In the genomic region with DNA sequence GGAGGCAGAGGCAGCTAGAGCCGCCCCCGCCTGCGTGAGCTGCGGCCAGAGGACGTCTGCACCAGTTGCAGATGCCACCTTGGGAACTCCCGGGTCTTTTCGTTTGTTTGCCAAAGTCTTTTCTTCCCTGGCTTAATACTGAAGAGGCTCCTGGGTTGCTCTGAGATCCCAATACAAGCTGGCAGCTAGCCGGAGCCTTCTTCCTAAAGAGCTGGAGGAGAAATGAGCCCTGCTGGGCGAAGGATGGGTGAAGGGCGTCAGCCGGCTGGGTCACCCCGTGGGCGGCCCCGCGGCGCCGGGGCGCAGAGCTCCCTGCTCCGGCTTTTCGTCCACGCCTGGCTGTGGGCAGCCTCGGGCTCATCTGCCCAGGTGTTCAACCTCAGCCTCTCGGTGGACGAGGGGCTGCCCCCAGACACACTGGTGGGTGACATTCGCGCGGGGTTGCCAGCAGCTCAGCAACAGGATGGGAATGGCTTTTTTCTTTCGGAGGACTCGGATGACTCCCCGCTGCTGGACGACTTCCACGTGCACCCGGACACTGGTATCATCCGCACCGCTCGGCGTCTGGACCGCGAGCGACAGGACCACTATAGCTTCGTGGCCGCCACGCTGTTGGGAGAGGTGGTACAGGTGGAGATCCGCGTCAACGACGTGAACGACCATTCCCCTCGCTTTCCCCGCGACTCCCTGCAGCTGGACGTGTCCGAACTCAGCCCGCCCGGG, we compare ENCODE assay signal across 9 mouse cellular contexts. TPM values are rescaled to one million over a fixed set of nuclear protein-coding genes. Genes with fewer than 3 reads are reported as not detected.
A peak's percentile ranks its signal among the peaks of the same experiment; 100 is the strongest.
DNase-seq lines count a peak whose midpoint lies in the region; ATAC-seq and TF ChIP-seq lines count a peak whose summit lies in the region.
"Had no signal": no experiment of that assay in that cellular context is flagged by ENCODE, and none has a peak within 500 bp of the region (broad histone marks: within the 10 kb centered on the region; RNA-seq: fewer than 3 reads in every experiment).

Dchs2 (plus strand) TSS at position 223 of the 723 bp plus-strand sequence.

- WGBS in forebrain, embryonic 11.5 days: under 1% methylated on average over 55 of the region's 55 CpGs
- WGBS in intestine, embryonic 15.5 days: under 1% methylated on average over 55 of the region's 55 CpGs
- under 1% methylated on average over 55 of the region's 55 CpGs for WGBS in neural tube, embryonic 13.5 days

- H3K4me2 ChIP-seq in forebrain, embryonic 11.5 days (ENCODE audit: low read depth, low read length, severe bottlenecking): peak within 1 kb of the TSS; percentile 92
- H3K4me2 ChIP-seq in intestine, embryonic 15.5 days (replicated peaks): peak within 1 kb of the TSS; percentile 99
- H3K4me2 ChIP-seq in neural tube, embryonic 13.5 days: peak within 1 kb of the TSS; percentile 100

- H3K36me3 ChIP-seq in ES-E14 (ENCODE audit: control insufficient read depth, insufficient read depth, low read length, poor library complexity, severe bottlenecking): no peaks in the 10 kb centered on the region
- no peaks in the 10 kb centered on the region for H3K36me3 ChIP-seq in forebrain, embryonic 11.5 days (ENCODE audit: control insufficient read depth, insufficient read depth, low read length)
- no peaks in the 10 kb centered on the region for H3K36me3 ChIP-seq in intestine, embryonic 15.5 days
- H3K36me3 ChIP-seq in neural tube, embryonic 13.5 days: no peaks in the 10 kb centered on the region

- ATAC-seq in forebrain, embryonic 11.5 days (replicated peaks; ENCODE audit: low FRiP score): peak; percentile 51
- ATAC-seq in intestine, embryonic 15.5 days: peak; percentile 37
- ATAC-seq in neural tube, embryonic 13.5 days (ENCODE audit: low read depth): peak; percentile 57

- no peak within 1 kb of the TSS for H3K27ac ChIP-seq in ES-E14 (ENCODE audit: insufficient read depth, low read depth, low read length, poor library complexity, severe bottlenecking)
- H3K27ac ChIP-seq in forebrain, embryonic 11.5 days (ENCODE audit: low read depth, low read length): no peak within 1 kb of the TSS
- H3K27ac ChIP-seq in intestine, embryonic 15.5 days: 0 out of 2 replicates have a peak within 1 kb of the TSS, but pooled peaks have one; percentile 17
- H3K27ac ChIP-seq in neural tube, embryonic 13.5 days (replicated peaks): peak within 1 kb of the TSS; percentile 0; the same call in 1 of the 2 replicates

- H3K27me3 ChIP-seq in forebrain, embryonic 11.5 days (ENCODE audit: control insufficient read depth, insufficient read depth, low read length): peaks cover 54% of the 10 kb centered on the region
- peaks cover 44% of the 10 kb centered on the region for H3K27me3 ChIP-seq in intestine, embryonic 15.5 days (replicated peaks)
- H3K27me3 ChIP-seq in neural tube, embryonic 13.5 days: peaks cover 62% of the 10 kb centered on the region
- H3K27me3 ChIP-seq: CH12.LX had no signal

- in situ Hi-C loops in ES-E14 (cut with MboI; ENCODE audit: low sequenced_read_pairs in 2 of 2, unreplicated experiment in 2 of 2): no loop called here

- DNase-seq in gastrocnemius, postnatal 10 days: peak; percentile 44
- DNase-seq in gastrocnemius, postnatal 25 days: no peak
- no peak for DNase-seq in ES-E14 (ENCODE audit: low read depth, low spot score)
- peak; percentile 69 for DNase-seq in forebrain, embryonic 11.5 days (ENCODE audit: low spot score)
- DNase-seq in yolk sac, embryonic 10.5 days (ENCODE audit: low spot score): no peak
- no peak for DNase-seq in thymus, postnatal 0 days (ENCODE audit: low spot score)

- no peaks in the 10 kb centered on the region for H3K9me3 ChIP-seq in ES-E14 (ENCODE audit: control insufficient read depth, insufficient read depth, low read depth, low read length)
- H3K9me3 ChIP-seq in forebrain, embryonic 11.5 days (ENCODE audit: control insufficient read depth, low read length): no peaks in the 10 kb centered on the region
- no peaks in the 10 kb centered on the region for H3K9me3 ChIP-seq in intestine, embryonic 15.5 days
- no peaks in the 10 kb centered on the region for H3K9me3 ChIP-seq in neural tube, embryonic 13.5 days

- no peak within 1 kb of the TSS for H3K9ac ChIP-seq in ES-E14 (ENCODE audit: insufficient read depth, low read depth, low read length, poor library complexity, severe bottlenecking)
- peak within 1 kb of the TSS; percentile 45 for H3K9ac ChIP-seq in forebrain, embryonic 11.5 days (ENCODE audit: low read length)
- H3K9ac ChIP-seq in intestine, embryonic 15.5 days: peak within 1 kb of the TSS; percentile 44
- peak within 1 kb of the TSS; percentile 73 for H3K9ac ChIP-seq in neural tube, embryonic 13.5 days

- H3K4me3 ChIP-seq in ES-E14 (ENCODE audit: insufficient read depth in 1 of 2, low read depth in 1 of 2, low read length in 2 of 2, poor library complexity in 1 of 2, severe bottlenecking in 1 of 2): peak within 1 kb of the TSS; percentile 35 to 67
- peak within 1 kb of the TSS; percentile 55 for H3K4me3 ChIP-seq in forebrain, embryonic 11.5 days (ENCODE audit: low read depth, low read length)
- H3K4me3 ChIP-seq in intestine, embryonic 15.5 days (replicated peaks): peak within 1 kb of the TSS; percentile 52
- peak within 1 kb of the TSS; percentile 64 for H3K4me3 ChIP-seq in neural tube, embryonic 13.5 days

- no peaks in the 10 kb centered on the region; a peak in 1 of 4 replicates for H3K4me1 ChIP-seq in ES-E14 (ENCODE audit: control insufficient read depth in 2 of 2, insufficient read depth in 2 of 2, low read length in 2 of 2, poor library complexity in 1 of 2)
- H3K4me1 ChIP-seq in forebrain, embryonic 11.5 days (replicated peaks; ENCODE audit: control insufficient read depth, insufficient read depth, low read length): peaks cover 14% of the 10 kb centered on the region
- H3K4me1 ChIP-seq in intestine, embryonic 15.5 days (replicated peaks): peaks cover 26% of the 10 kb centered on the region
- H3K4me1 ChIP-seq in neural tube, embryonic 13.5 days (replicated peaks): peaks cover 37% of the 10 kb centered on the region

TF ChIP-seq in ES-E14, 5 proteins besides CTCF, POLR2A, EP300 and RAD21:
- TF ChIP-seq MAFK (IDR thresholded peaks at IDR 0.05; ENCODE audit: insufficient read depth, low read depth, low read length) (no peak), ZC3H11A (IDR thresholded peaks at IDR 0.05; ENCODE audit: borderline replicate concordance, low read depth, low read length) (no peak), ZNF384 (IDR thresholded peaks at IDR 0.05; ENCODE audit: low read depth, low read length) (no peak), HCFC1 (IDR thresholded peaks at IDR 0.05; ENCODE audit: borderline replicate concordance, insufficient read depth, low read length) (no peak)

RNA-seq across cellular contexts. Expression of gene Dchs2, which starts in this region (rescaled TPM):
- 1 to 10 TPM; 7.0 to 8.6 TPM for total RNA-seq in gastrocnemius, postnatal 10 days (2021)
- total RNA-seq in gastrocnemius, postnatal 25 days (2021): 1 to 10 TPM in 1 of 2 experiments, under 1 TPM in 1; 0.67 to 1.8 TPM
- total RNA-seq in ES-E14 (2012; rRNA removed): 0.22 and 0.32 TPM in 2 replicates
- 0.05 TPM in 1 of 2 replicates, not detected in the other for polyA plus RNA-seq in forebrain, embryonic 11.5 days (2014; fragmentation: Nextera tagmentation; extraction: Ambion mirVana)
- 0.10 and 0.16 TPM in 2 replicates for polyA plus RNA-seq in intestine, embryonic 15.5 days (2015; fragmentation: Nextera tagmentation; extraction: Ambion mirVana)
- polyA plus RNA-seq in neural tube, embryonic 13.5 days (2015; fragmentation: Nextera tagmentation; extraction: Ambion mirVana): 0.77 and 0.90 TPM in 2 replicates
- 0.08 and 0.12 TPM in 2 replicates for polyA plus RNA-seq in thymus, postnatal 0 days (2015; fragmentation: Nextera tagmentation; extraction: Ambion mirVana)
- total RNA-seq: CH12.LX had no signal

Comparison
In these comparisons a context has a peak if more than half of its experiments do, and no peak if none do; other contexts are left out.
1. Peak in DNase-seq, ATAC-seq, H3K4me3 ChIP-seq, H3K9ac ChIP-seq and H3K4me2 ChIP-seq in forebrain, embryonic 11.5 days; RNA of the gene not detected or under 1 TPM.
2. Peak in ATAC-seq, H3K4me3 ChIP-seq, H3K27ac ChIP-seq, H3K9ac ChIP-seq and H3K4me2 ChIP-seq in intestine, embryonic 15.5 days; RNA of the gene not detected or under 1 TPM.
3. Peak in ATAC-seq, H3K4me3 ChIP-seq, H3K27ac ChIP-seq, H3K9ac ChIP-seq and H3K4me2 ChIP-seq in neural tube, embryonic 13.5 days; RNA of the gene not detected or under 1 TPM.